Mouse (Mus musculus) olfactory bulb, adult 2 months (tissue): ENCODE data around the gene 4931409K22Rik.

Source experiments
- CTCF ChIP-seq: fragments of 200-500 bp; IDR thresholded peaks from 2 replicates; pipeline ENCODE4 v1.5.1; 2012; ENCODE audit warnings: low read depth, mild to moderate bottlenecking, low read length, moderate library complexity; ENCODE audit not compliant: insufficient read depth
- POLR2A ChIP-seq: fragments of 200-500 bp; IDR thresholded peaks from 2 replicates; pipeline ENCODE4 v1.6.1; 2012; ENCODE audit warnings: mild to moderate bottlenecking, low read depth, low read length, moderate library complexity; ENCODE audit not compliant: insufficient read depth

DNA sequence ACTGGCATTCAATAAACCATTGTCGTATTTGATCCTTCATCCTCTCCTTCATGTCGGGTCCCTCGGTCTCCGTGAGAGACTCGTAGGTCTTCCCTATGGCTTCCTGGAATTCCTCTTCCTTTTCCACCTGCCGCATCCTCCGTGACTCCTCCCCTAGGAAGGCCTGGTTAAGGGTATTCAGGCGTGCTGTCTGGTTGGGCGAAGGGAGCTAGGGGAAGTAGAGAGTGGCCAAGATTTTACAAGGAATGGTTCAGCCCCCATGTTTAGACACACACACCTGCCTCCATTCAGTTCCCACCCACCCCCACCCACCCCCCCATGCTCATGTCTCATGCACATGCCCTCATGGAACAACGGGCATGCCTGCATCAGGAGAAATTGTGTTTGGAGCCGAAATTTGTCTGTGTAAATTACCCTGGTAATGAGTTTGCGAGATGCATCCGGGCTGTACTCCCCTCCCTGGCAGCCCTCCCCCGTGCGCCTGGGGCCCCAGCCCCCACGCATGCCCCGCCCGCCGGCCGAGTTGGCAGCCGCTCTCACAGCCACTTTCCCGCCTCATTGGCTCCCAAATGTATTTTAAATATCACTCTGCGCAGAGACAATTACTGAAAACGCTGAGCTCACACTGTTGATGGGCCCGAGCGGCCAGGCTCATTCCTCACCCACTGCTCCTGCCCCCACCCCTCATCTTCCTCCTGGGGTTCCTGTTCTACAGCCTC, 5.9 kb downstream of the 4931409K22Rik start:
- TF ChIP-seq CTCF (no peak), POLR2A (no peak)
